In genomic region chr1:64916884-64917507, GRCm38 (mm10) we compare ENCODE assay signal across 17 mouse cellular contexts. TPM values are rescaled to one million over a fixed set of nuclear protein-coding genes. Genes with fewer than 3 reads are reported as not detected.
A peak's percentile ranks its signal among the peaks of the same experiment; 100 is the strongest.
DNase-seq lines count a peak whose midpoint lies in the region; ATAC-seq lines count a peak whose summit lies in the region.
"Had no signal": no experiment of that assay in that cellular context is flagged by ENCODE, and none has a peak within 500 bp of the region (broad histone marks: within the 10 kb centered on the region; RNA-seq: fewer than 3 reads in every experiment).

No protein-coding gene starts in this region.

- DNase-seq in heart, adult 11 months: peak; percentile 29
- DNase-seq in ZHBTc4 (ENCODE audit: low read depth, low spot score): peak; percentile 55
- DNase-seq in forebrain, embryonic 11.5 days (ENCODE audit: low spot score): peak; percentile 66
- DNase-seq in testis, postnatal 10 days (ENCODE audit: low spot score): no peak
- DNase-seq in lung, postnatal 14 days: no peak
- DNase-seq in lung, postnatal 36 days: no peak
- DNase-seq: cerebellum, adult 2 months; gastrocnemius, adult 2 months; kidney, postnatal 14 days; spleen, adult 18-20 months; thymus, adult 18-20 months had no signal

- no peak overlapping the region for H3K4me3 ChIP-seq in heart, embryonic 12.5 days
- no peak overlapping the region for H3K4me3 ChIP-seq in forebrain, embryonic 11.5 days (ENCODE audit: low read depth, low read length)
- H3K4me3 ChIP-seq in midbrain, embryonic 13.5 days (replicated peaks): no peak overlapping the region
- H3K4me3 ChIP-seq: gastrocnemius, adult 2 months; hindbrain, embryonic 15.5 days; liver, embryonic 15.5 days had no signal

- H3K27me3 ChIP-seq in heart, embryonic 12.5 days (replicated peaks): no peaks in the 10 kb centered on the region
- peaks cover 26% of the 10 kb centered on the region for H3K27me3 ChIP-seq in forebrain, embryonic 11.5 days (ENCODE audit: control insufficient read depth, insufficient read depth, low read length)
- peaks cover 35% of the 10 kb centered on the region for H3K27me3 ChIP-seq in midbrain, embryonic 13.5 days
- H3K27me3 ChIP-seq: liver, embryonic 15.5 days had no signal

- H3K27ac ChIP-seq in heart, embryonic 12.5 days (ENCODE audit: poor library complexity, severe bottlenecking): no peak overlapping the region
- no peak overlapping the region for H3K27ac ChIP-seq in forebrain, embryonic 11.5 days (ENCODE audit: low read depth, low read length)
- no peak overlapping the region for H3K27ac ChIP-seq in midbrain, embryonic 13.5 days
- H3K27ac ChIP-seq: gastrocnemius, adult 2 months; hindbrain, embryonic 15.5 days; liver, embryonic 15.5 days had no signal

- peaks cover 9% of the 10 kb centered on the region for H3K36me3 ChIP-seq in heart, embryonic 12.5 days
- H3K36me3 ChIP-seq in forebrain, embryonic 11.5 days (ENCODE audit: control insufficient read depth, insufficient read depth, low read length): no peaks in the 10 kb centered on the region
- peaks cover 13% of the 10 kb centered on the region for H3K36me3 ChIP-seq in midbrain, embryonic 13.5 days

- WGBS in heart, embryonic 12.5 days: 58% methylated on average over 5 of the region's 5 CpGs
- WGBS in forebrain, embryonic 11.5 days: 6% methylated on average over 5 of the region's 5 CpGs
- 7% methylated on average over 5 of the region's 5 CpGs for WGBS in midbrain, embryonic 13.5 days

- peaks cover 15% of the 10 kb centered on the region; the same call in 1 of the 2 replicates for H3K4me1 ChIP-seq in heart, embryonic 12.5 days (replicated peaks)
- peaks cover 9% of the 10 kb centered on the region for H3K4me1 ChIP-seq in forebrain, embryonic 11.5 days (replicated peaks; ENCODE audit: control insufficient read depth, insufficient read depth, low read length)
- peaks cover 31% of the 10 kb centered on the region for H3K4me1 ChIP-seq in midbrain, embryonic 13.5 days (replicated peaks)
- H3K4me1 ChIP-seq: hindbrain, embryonic 15.5 days; liver, embryonic 15.5 days had no signal

- H3K9me3 ChIP-seq in heart, embryonic 12.5 days (replicated peaks): no peaks in the 10 kb centered on the region
- H3K9me3 ChIP-seq in forebrain, embryonic 11.5 days (ENCODE audit: control insufficient read depth, low read length): no peaks in the 10 kb centered on the region
- H3K9me3 ChIP-seq in midbrain, embryonic 13.5 days: no peaks in the 10 kb centered on the region
- H3K9me3 ChIP-seq: hindbrain, embryonic 15.5 days; liver, embryonic 15.5 days had no signal

- no peak overlapping the region for H3K4me2 ChIP-seq in heart, embryonic 12.5 days
- no peak overlapping the region for H3K4me2 ChIP-seq in forebrain, embryonic 11.5 days (ENCODE audit: low read depth, low read length, severe bottlenecking)
- H3K4me2 ChIP-seq in midbrain, embryonic 13.5 days (replicated peaks): 0 out of 2 replicates have a peak overlapping the region, but pooled peaks have one; percentile 5
- H3K4me2 ChIP-seq: heart, embryonic 11.5 days; hindbrain, embryonic 15.5 days; liver, embryonic 15.5 days had no signal

- H3K9ac ChIP-seq in heart, embryonic 12.5 days: no peak overlapping the region
- H3K9ac ChIP-seq in forebrain, embryonic 11.5 days (ENCODE audit: low read length): no peak overlapping the region
- H3K9ac ChIP-seq in midbrain, embryonic 13.5 days (replicated peaks): no peak overlapping the region
- H3K9ac ChIP-seq: hindbrain, embryonic 15.5 days; liver, embryonic 15.5 days had no signal

- no peak for ATAC-seq in heart, embryonic 12.5 days (ENCODE audit: insufficient number of reproducible peaks, low FRiP score)
- ATAC-seq in forebrain, embryonic 11.5 days (replicated peaks; ENCODE audit: low FRiP score): peak; percentile 89
- peak; percentile 60 for ATAC-seq in midbrain, embryonic 13.5 days
- ATAC-seq: activated CD4-positive, CD25-positive, alpha-beta regulatory T cell, adult 4 months had no signal

RNA-seq across cellular contexts. Expression of gene Plekhm3, which starts 39.6 kb away (rescaled TPM):
- 7.1 and 10.5 TPM in 2 replicates for polyA plus RNA-seq in heart, embryonic 12.5 days (2016; fragmentation: Nextera tagmentation; extraction: Ambion mirVana)
- polyA plus RNA-seq in forebrain, embryonic 11.5 days (2014; fragmentation: Nextera tagmentation; extraction: Ambion mirVana): 6.5 and 7.2 TPM in 2 replicates
- 10.3 and 11.8 TPM in 2 replicates for polyA plus RNA-seq in midbrain, embryonic 13.5 days (2015; fragmentation: Nextera tagmentation; extraction: Ambion mirVana)

Comparison
In these comparisons a context has a peak if more than half of its experiments do, and no peak if none do; other contexts are left out.
1. DNase-seq: peak in heart, adult 11 months (single experiment), ZHBTc4 (single experiment) and forebrain, embryonic 11.5 days (single experiment); none in testis, postnatal 10 days (single experiment), lung, postnatal 14 days (single experiment) and lung, postnatal 36 days (single experiment).